Mouse (Mus musculus) CH12.LX (cell line): ENCODE data around the gene Rsl24d1. TPM values are rescaled to one million over a fixed set of nuclear protein-coding genes. Genes with fewer than 3 reads are reported as not detected.

Source experiments
- DNase-seq: peaks from one replicate; pipeline ENCODE4 v3.0.0-alpha.2; 2013; ENCODE audit errors: extremely low read depth
- H3K27ac ChIP-seq: 2 replicates; pipeline ENCODE4 v1.5.1; 2012; ENCODE audit warnings: low read depth, mild to moderate bottlenecking, control low read depth, moderate library complexity; ENCODE audit not compliant: insufficient read depth
- H3K27me3 ChIP-seq: replicated peaks from 2 replicates; pipeline ENCODE3; 2012; ENCODE audit warnings: inconsistent platforms
- H3K36me3 ChIP-seq, 2 experiments: replicated peaks in 1 of 2; 2 replicates each; pipeline versions ENCODE3 to v1.6.1; 2012; ENCODE audit warnings: inconsistent platforms in 1 of 2, low read length in 1 of 2, mild to moderate bottlenecking in 1 of 2, mixed read lengths in 1 of 2, moderate library complexity in 1 of 2; ENCODE audit not compliant: control insufficient read depth in 1 of 2, insufficient read depth in 1 of 2
- H3K4me1 ChIP-seq, 2 experiments: 2 replicates each; pipeline ENCODE4 v1.6.1; 2012; ENCODE audit warnings: inconsistent platforms in 1 of 2, moderate library complexity in 1 of 2; ENCODE audit not compliant: insufficient read depth in 2 of 2, control insufficient read depth in 1 of 2
- H3K4me2 ChIP-seq: 2 replicates; pipeline ENCODE4 v1.6.1; 2012; ENCODE audit warnings: low read depth, mild to moderate bottlenecking, control low read depth; ENCODE audit not compliant: poor library complexity, insufficient read depth, severe bottlenecking
- H3K4me3 ChIP-seq, 3 experiments: fragments of 150-350 bp in 1 of 3; sonication (generic) in 1 of 3; replicated peaks in 1 of 3; 2 replicates each; pipeline versions ENCODE3 to v1.5.1; 2011 to 2012; ENCODE audit warnings: low read depth in 2 of 3, low read length in 2 of 3, mild to moderate bottlenecking in 2 of 3, moderate library complexity in 2 of 3, control low read depth in 1 of 3, improper control_type of control experiment in 1 of 3, inconsistent platforms in 1 of 3, mixed read lengths in 1 of 3; ENCODE audit not compliant: poor library complexity in 1 of 3
- H3K79me2 ChIP-seq: replicated peaks from 2 replicates; pipeline ENCODE4 v1.6.1; 2012; ENCODE audit warnings: mild to moderate bottlenecking, moderate library complexity; ENCODE audit not compliant: control insufficient read depth, poor library complexity, insufficient read depth, severe bottlenecking; ENCODE audit errors: extremely low read depth
- H3K9ac ChIP-seq: 2 replicates; pipeline ENCODE4 v1.6.1; 2012; ENCODE audit warnings: low read depth, mild to moderate bottlenecking, control low read depth, moderate library complexity; ENCODE audit not compliant: insufficient read depth
- H3K9me3 ChIP-seq: replicated peaks from 2 replicates; pipeline ENCODE3; 2012; ENCODE audit warnings: low read length, inconsistent platforms, mixed read lengths
- BHLHE40 ChIP-seq: IDR thresholded peaks from 2 replicates; pipeline ENCODE4 v1.6.1; 2011; ENCODE audit warnings: mild to moderate bottlenecking, low read depth, low read length, improper control_type of control experiment
- CHD1 ChIP-seq: IDR thresholded peaks from 2 replicates; pipeline ENCODE4 v1.6.1; 2012; ENCODE audit warnings: low read depth, low read length, improper control_type of control experiment, inconsistent platforms
- CHD2 ChIP-seq: IDR thresholded peaks from 2 replicates; pipeline ENCODE4 v1.6.1; 2011; ENCODE audit warnings: low read length, improper control_type of control experiment
- CTCF ChIP-seq, 2 experiments: IDR thresholded peaks in 1 of 2; conservative IDR thresholded peaks in 1 of 2; 2 replicates each; pipeline ENCODE4 v1.5.1; 2011 to 2012; ENCODE audit warnings: low read depth in 2 of 2, low read length in 2 of 2, improper control_type of control experiment in 1 of 2, inconsistent platforms in 1 of 2, mild to moderate bottlenecking in 1 of 2, moderate library complexity in 1 of 2
- EP300 ChIP-seq: IDR thresholded peaks from 2 replicates; pipeline ENCODE4 v1.6.1; 2011; ENCODE audit warnings: low read length, improper control_type of control experiment
- GABPA ChIP-seq: IDR thresholded peaks from 2 replicates; pipeline ENCODE4 v1.6.1; 2012; ENCODE audit warnings: low read depth, low read length, improper control_type of control experiment, inconsistent platforms; ENCODE audit not compliant: insufficient replicate concordance
- HCFC1 ChIP-seq: IDR thresholded peaks from 2 replicates; pipeline ENCODE4 v1.6.1; 2012; ENCODE audit warnings: low read depth, mild to moderate bottlenecking, inconsistent platforms, low read length, improper control_type of control experiment
- IRF4 ChIP-seq: IDR thresholded peaks from 2 replicates; pipeline ENCODE4 v1.6.1; 2014; ENCODE audit warnings: low read depth, mild to moderate bottlenecking, inconsistent platforms, low read length, improper control_type of control experiment
- KAT2A ChIP-seq: IDR thresholded peaks from 2 replicates; pipeline ENCODE4 v1.6.1; 2012; ENCODE audit warnings: low read length, improper control_type of control experiment, inconsistent platforms; ENCODE audit not compliant: insufficient replicate concordance
- MAZ ChIP-seq: IDR thresholded peaks from 2 replicates; pipeline ENCODE4 v1.6.1; 2012; ENCODE audit warnings: low read depth, mild to moderate bottlenecking, inconsistent platforms, low read length, improper control_type of control experiment, moderate library complexity
- MXI1 ChIP-seq: IDR thresholded peaks from 2 replicates; pipeline ENCODE4 v1.6.1; 2011; ENCODE audit warnings: mild to moderate bottlenecking, low read depth, low read length, improper control_type of control experiment
- NELFE ChIP-seq: IDR thresholded peaks from 2 replicates; pipeline ENCODE4 v1.6.1; 2011; ENCODE audit warnings: low read depth, low read length, improper control_type of control experiment
- PAX5 ChIP-seq: IDR thresholded peaks from 2 replicates; pipeline ENCODE4 v1.6.1; 2012; ENCODE audit warnings: low read length, inconsistent platforms, mixed read lengths
- POLR2A ChIP-seq: IDR thresholded peaks from 2 replicates; pipeline ENCODE4 v1.6.1; 2011; ENCODE audit warnings: low read depth, mild to moderate bottlenecking, improper control_type of control experiment, low read length
- POLR2AphosphoS2 ChIP-seq: IDR thresholded peaks from 2 replicates; pipeline ENCODE4 v1.6.1; 2011; ENCODE audit warnings: low read depth, low read length, improper control_type of control experiment
- RAD21 ChIP-seq: IDR thresholded peaks from 2 replicates; pipeline ENCODE4 v1.6.1; 2011; ENCODE audit warnings: low read depth, mild to moderate bottlenecking, low read length, improper control_type of control experiment, moderate library complexity
- SMC3 ChIP-seq: IDR thresholded peaks from 2 replicates; pipeline ENCODE4 v1.6.1; 2011; ENCODE audit warnings: low read depth, low read length, improper control_type of control experiment
- TCF12 ChIP-seq: IDR thresholded peaks from 2 replicates; pipeline ENCODE4 v1.6.1; 2014; ENCODE audit warnings: low read depth, mild to moderate bottlenecking, inconsistent platforms, low read length, improper control_type of control experiment
- UBTF ChIP-seq: IDR thresholded peaks from 2 replicates; pipeline ENCODE4 v1.6.1; 2012; ENCODE audit warnings: low read depth, mild to moderate bottlenecking, inconsistent platforms, low read length, improper control_type of control experiment, moderate library complexity
- USF2 ChIP-seq: conservative IDR thresholded peaks from 2 replicates; pipeline ENCODE4 v1.6.1; 2011; ENCODE audit warnings: low read depth, low read length, improper control_type of control experiment
- ZC3H11A ChIP-seq: IDR thresholded peaks from 2 replicates; pipeline ENCODE4 v1.6.1; 2012; ENCODE audit warnings: low read depth, mild to moderate bottlenecking, inconsistent platforms, low read length, improper control_type of control experiment
- ZKSCAN1 ChIP-seq: IDR thresholded peaks from 2 replicates; pipeline ENCODE4 v1.6.1; 2012; ENCODE audit warnings: low read depth, inconsistent platforms, low read length, improper control_type of control experiment, borderline replicate concordance
- ZMIZ1 ChIP-seq: IDR thresholded peaks from 2 replicates; pipeline ENCODE4 v1.6.1; 2012; ENCODE audit warnings: low read depth, mild to moderate bottlenecking, inconsistent platforms, low read length, improper control_type of control experiment
- ZNF384 ChIP-seq: IDR thresholded peaks from 2 replicates; pipeline ENCODE4 v1.6.1; 2012; ENCODE audit warnings: low read depth, low read length, improper control_type of control experiment, inconsistent platforms
- dilution Hi-C: fragments of 300-500 bp; cut with MboI; formaldehyde crosslinking; loops from 2 replicates; pipeline ENCODE4 v1.14.3; 2020; ENCODE audit warnings: low sequenced_read_pairs; ENCODE audit not compliant: extremely low pct_unique_long_range_greater_than_20kb, extremely low pct_ligation_motif_present
- in situ Hi-C: fragments of 300-500 bp; cut with MboI; formaldehyde crosslinking; loops from 3 replicates; pipeline ENCODE4 v1.14.3; 2019; ENCODE audit warnings: low sequenced_read_pairs, low pct_ligation_motif_present, low pct_unique_long_range_greater_than_20kb, mixed read lengths
- polyA plus RNA-seq: library from polyadenylated mRNA; unstranded; fragments of >175 nt; gene quantifications from 2 replicates; pipeline ENCODE4 v1.2.1, GENCODE M21; 2012; ENCODE audit warnings: low read depth; ENCODE audit not compliant: insufficient read length
- total RNA-seq, 2 experiments: library from RNA; depleted of rRNA; stranded (reverse); fragments of 300-350 nt in 1 of 2; fragments of >200 nt in 1 of 2; gene quantifications; 2 replicates each; pipeline ENCODE4 v1.2.3; 2012 to 2014

Rsl24d1 gene
- total and polyA plus RNA-seq, 3 experiments = 108 to 365 (median 202) TPM

GRCm38 (mm10) chr9:73085845-73086244 is 27.4 kb upstream of the Rsl24d1 start:
- Histone ChIP-seq H3K27me3 (no peaks in the 10 kb centered on the region), H3K4me3 (no peak overlapping the region), H3K9ac (no peak overlapping the region), H3K4me2 (no peak overlapping the region), H3K27ac (no peak overlapping the region), H3K9me3 (no peaks in the 10 kb centered on the region), H3K36me3 (peaks cover 12 to 36% of the 10 kb centered on the region in 2 experiments), H3K4me1 (peaks cover 7 to 83% of the 10 kb centered on the region in 2 experiments; a peak in 3 of 4 replicates), H3K79me2 (no peaks in the 10 kb centered on the region)
- no peak for TF ChIP-seq POLR2AphosphoS2
- no peak for TF ChIP-seq ZNF384
- no peak for TF ChIP-seq CHD1
- no peak for TF ChIP-seq ZC3H11A
- no peak for TF ChIP-seq MXI1
- no peak for TF ChIP-seq IRF4
- TF ChIP-seq USF2 = no peak
- no peak for TF ChIP-seq UBTF
- TF ChIP-seq TCF12 = no peak
- TF ChIP-seq CTCF (conservative IDR thresholded peaks at IDR 0.05 in 1 of 2, IDR thresholded peaks at IDR 0.05 in 1 of 2; ENCODE audit: low read depth in 2 of 2, low read length in 2 of 2) = no peak
- no peak for TF ChIP-seq MAZ
- no peak for TF ChIP-seq ZKSCAN1
- no peak for TF ChIP-seq GABPA
- TF ChIP-seq SMC3 = no peak
- TF ChIP-seq NELFE = no peak
- no peak for TF ChIP-seq KAT2A
- TF ChIP-seq POLR2A = no peak
- TF ChIP-seq RAD21 = no peak
- TF ChIP-seq BHLHE40 = no peak
- no peak for TF ChIP-seq CHD2
- dilution Hi-C loops = no loop called here
- DNase-seq = no peak
- in situ Hi-C loops = loop anchor here (25.0 kb wide), 1 partner anchor 324 kb away; no protein-coding TSS in a partner anchor

GRCm38 (mm10) chr9:73087121-73087520 is 26.1 kb upstream of the Rsl24d1 start:
- H3K9ac ChIP-seq = no peak overlapping the region
- no peaks in the 10 kb centered on the region for H3K27me3 ChIP-seq
- H3K4me1 ChIP-seq = peaks cover 7 to 81% of the 10 kb centered on the region in 2 experiments; a peak in 3 of 4 replicates
- dilution Hi-C loops = no loop called here
- H3K79me2 ChIP-seq = no peaks in the 10 kb centered on the region
- no peak overlapping the region for H3K4me2 ChIP-seq
- H3K9me3 ChIP-seq = no peaks in the 10 kb centered on the region
- in situ Hi-C loops = loop anchor here (25.0 kb wide), 1 partner anchor 325 kb away; no protein-coding TSS in a partner anchor
- no peak overlapping the region for H3K27ac ChIP-seq
- no peak for TF ChIP-seq GABPA
- TF ChIP-seq CHD1 = no peak
- TF ChIP-seq ZMIZ1 = no peak
- no peak for TF ChIP-seq PAX5
- no peak for TF ChIP-seq RAD21
- no peak for TF ChIP-seq HCFC1
- no peak for TF ChIP-seq EP300
- TF ChIP-seq POLR2A = no peak
- H3K36me3 ChIP-seq = peaks cover 12 to 35% of the 10 kb centered on the region in 2 experiments
- H3K4me3 ChIP-seq = no peak overlapping the region
- DNase-seq = no peak
